Mouse (Mus musculus) hindbrain, embryonic 14.5 days (tissue): ENCODE measurements around the gene Gm9747. TPM values are rescaled to one million over a fixed set of nuclear protein-coding genes. Genes with fewer than 3 reads are reported as not detected.

Experiments used
- polyA plus RNA-seq: library from polyadenylated mRNA; unstranded; fragments of >200 nt; fragmentation: Nextera tagmentation; extraction: Ambion mirVana; gene quantifications from 2 replicates; pipeline ENCODE4 v1.2.1, GENCODE M21; 2014

The Gm9747 gene
- polyA plus RNA-seq, 1 experiment from 2014 or later: 32.6 TPM

Other genes starting within 250 kb of the Gm9747 start
- gene Irs1, start 58.3 kb downstream of the Gm9747 start, polyA plus RNA-seq: 10.2 and 11.2 TPM in 2 replicates
- 2.6 and 3.1 TPM in 2 replicates for gene Rhbdd1, start 83.3 kb downstream of the Gm9747 start, polyA plus RNA-seq